In genomic region chr4:88218797-88219196, GRCm38 (mm10) we compare ENCODE assay signal across 26 mouse cellular contexts.
DNase-seq lines count a peak whose midpoint lies in the region; ATAC-seq and TF ChIP-seq lines count a peak whose summit lies in the region.
"Had no signal": no experiment of that assay in that cellular context is flagged by ENCODE, and none has a peak within 500 bp of the region (broad histone marks: within the 10 kb centered on the region; RNA-seq: fewer than 3 reads in every experiment).

No protein-coding gene starts in this region.

- peaks cover 24% of the 10 kb centered on the region for H3K36me3 ChIP-seq in G1E (replicated peaks)
- H3K36me3 ChIP-seq: embryonic facial prominence, embryonic 10.5 days; embryonic facial prominence, embryonic 13.5 days; forebrain, embryonic 12.5 days; forebrain, embryonic 15.5 days; heart, embryonic 10.5 days; heart, embryonic 13.5 days; hindbrain, embryonic 12.5 days; hindbrain, embryonic 15.5 days; intestine, embryonic 15.5 days had no signal

- H3K9me3 ChIP-seq in G1E (replicated peaks): no peaks in the 10 kb centered on the region
- H3K9me3 ChIP-seq: embryonic facial prominence, embryonic 10.5 days; embryonic facial prominence, embryonic 13.5 days; forebrain, embryonic 12.5 days; forebrain, embryonic 15.5 days; heart, embryonic 10.5 days; heart, embryonic 13.5 days; hindbrain, embryonic 12.5 days; hindbrain, embryonic 15.5 days; intestine, embryonic 15.5 days had no signal

- no peak overlapping the region for H3K4me3 ChIP-seq in G1E (ENCODE audit: low read depth, low read length)
- H3K4me3 ChIP-seq: embryonic facial prominence, embryonic 10.5 days; embryonic facial prominence, embryonic 13.5 days; erythroblast, embryonic 14.5 days; forebrain, embryonic 12.5 days; forebrain, embryonic 15.5 days; heart, adult 2 months; heart, embryonic 10.5 days; heart, embryonic 13.5 days; hindbrain, embryonic 12.5 days; hindbrain, embryonic 15.5 days; intestine, embryonic 15.5 days had no signal

- H3K4me1 ChIP-seq in G1E (ENCODE audit: insufficient read depth, low read depth, low read length): peaks cover 7% of the 10 kb centered on the region
- H3K4me1 ChIP-seq: embryonic facial prominence, embryonic 10.5 days; embryonic facial prominence, embryonic 13.5 days; forebrain, embryonic 12.5 days; forebrain, embryonic 15.5 days; heart, embryonic 10.5 days; heart, embryonic 13.5 days; hindbrain, embryonic 12.5 days; hindbrain, embryonic 15.5 days; intestine, embryonic 15.5 days had no signal

- no peaks in the 10 kb centered on the region for H3K27me3 ChIP-seq in G1E (ENCODE audit: insufficient read depth, low read length)
- H3K27me3 ChIP-seq: embryonic facial prominence, embryonic 13.5 days; forebrain, embryonic 12.5 days; forebrain, embryonic 15.5 days; heart, embryonic 13.5 days; hindbrain, embryonic 12.5 days; hindbrain, embryonic 15.5 days; intestine, embryonic 15.5 days had no signal

- DNase-seq in 416B (ENCODE audit: low read depth): peak; percentile 7
- DNase-seq in CD4-positive helper T cell, adult 2 months (ENCODE audit: low read depth, low spot score): peak; percentile 11
- DNase-seq in G1E (ENCODE audit: low spot score): no peak
- DNase-seq in naive thymus-derived CD4-positive, alpha-beta T cell, adult 2 months (ENCODE audit: low read depth): peak; percentile 4
- no peak for DNase-seq in embryo, embryonic 11 days
- no peak for DNase-seq in adrenal gland, postnatal 25 days
- DNase-seq: adrenal gland, adult 8-10 months; adrenal gland, postnatal 36 days; cerebellum, adult 18-20 months; cerebellum, adult 9-10 months; cerebellum, postnatal 14 days; gastrocnemius, postnatal 10 days; gastrocnemius, postnatal 36 days; heart, postnatal 14 days; kidney, adult 11 months had no signal

- TF ChIP-seq CTCF in G1E (IDR thresholded peaks at IDR 0.05; ENCODE audit: low read depth, low read length): no peak

- peak; percentile 89 for ATAC-seq in G1E (ENCODE audit: extremely low read depth, insufficient number of reproducible peaks, low FRiP score, poor library complexity, severe bottlenecking)
- ATAC-seq: forebrain, embryonic 15.5 days; intestine, embryonic 15.5 days had no signal

Comparison
In these comparisons a context has a peak if more than half of its experiments do, and no peak if none do; other contexts are left out.
1. DNase-seq: peak in 416B (single experiment), CD4-positive helper T cell, adult 2 months (single experiment) and naive thymus-derived CD4-positive, alpha-beta T cell, adult 2 months (single experiment); none in G1E (single experiment), embryo, embryonic 11 days (single experiment) and adrenal gland, postnatal 25 days (single experiment).